Comparison of ENCODE assay signal across 9 mouse cellular contexts in genomic region chr16:31934550-31935010, GRCm38 (mm10). TPM values are rescaled to one million over a fixed set of nuclear protein-coding genes. Genes with fewer than 3 reads are reported as not detected.
DNase-seq lines count a peak whose midpoint lies in the region; ATAC-seq lines count a peak whose summit lies in the region.
"Had no signal": no experiment of that assay in that cellular context is flagged by ENCODE, and none has a peak within 500 bp of the region (broad histone marks: within the 10 kb centered on the region; RNA-seq: fewer than 3 reads in every experiment).

No protein-coding gene starts in this region.

- no peaks in the 10 kb centered on the region for H3K9me3 ChIP-seq in kidney, embryonic 14.5 days (ENCODE audit: control insufficient read depth, low read length)
- H3K9me3 ChIP-seq in embryonic facial prominence, embryonic 13.5 days, result no peaks in the 10 kb centered on the region
- H3K9me3 ChIP-seq in hindbrain, embryonic 15.5 days, result no peaks in the 10 kb centered on the region
- H3K9me3 ChIP-seq in midbrain, embryonic 16.5 days (replicated peaks; ENCODE audit: control insufficient read depth, low read length, poor library complexity, severe bottlenecking), result no peaks in the 10 kb centered on the region
- H3K9me3 ChIP-seq: G1E had no signal

- DNase-seq in kidney, postnatal 25 days, result no peak
- DNase-seq in urinary bladder, postnatal 4 days (ENCODE audit: low spot score in 2 of 2), result no peak
- DNase-seq in gastrocnemius, postnatal 25 days, result no peak
- DNase-seq in kidney, postnatal 36 days, result no peak

- peak overlapping the region; percentile 32 for H3K4me3 ChIP-seq in kidney, embryonic 14.5 days (ENCODE audit: low read length)
- peak overlapping the region; percentile 55 for H3K4me3 ChIP-seq in embryonic facial prominence, embryonic 13.5 days
- H3K4me3 ChIP-seq in hindbrain, embryonic 15.5 days, result peak overlapping the region; percentile 37
- peak overlapping the region; percentile 43 for H3K4me3 ChIP-seq in midbrain, embryonic 16.5 days (ENCODE audit: low read depth, low read length)

- H3K27ac ChIP-seq in kidney, embryonic 14.5 days (ENCODE audit: low read depth, low read length), result no peak overlapping the region
- no peak overlapping the region for H3K27ac ChIP-seq in embryonic facial prominence, embryonic 13.5 days
- H3K27ac ChIP-seq in hindbrain, embryonic 15.5 days (replicated peaks), result peak overlapping the region; percentile 93
- H3K27ac ChIP-seq in midbrain, embryonic 16.5 days (ENCODE audit: low read length), result peak overlapping the region; percentile 97

- H3K27me3 ChIP-seq in kidney, embryonic 14.5 days (ENCODE audit: control insufficient read depth, insufficient read depth, low read length), result peaks cover 34% of the 10 kb centered on the region
- peaks cover 50% of the 10 kb centered on the region for H3K27me3 ChIP-seq in embryonic facial prominence, embryonic 13.5 days
- H3K27me3 ChIP-seq in hindbrain, embryonic 15.5 days, result no peaks in the 10 kb centered on the region
- H3K27me3 ChIP-seq in midbrain, embryonic 16.5 days (ENCODE audit: control insufficient read depth, insufficient read depth, low read depth, low read length), result peaks cover 5% of the 10 kb centered on the region; the same call in 1 of the 2 replicates

- peak overlapping the region; percentile 49 for H3K4me2 ChIP-seq in kidney, embryonic 14.5 days (replicated peaks; ENCODE audit: low read depth, low read length)
- peak overlapping the region; percentile 63 for H3K4me2 ChIP-seq in embryonic facial prominence, embryonic 13.5 days
- H3K4me2 ChIP-seq in hindbrain, embryonic 15.5 days, result peak overlapping the region; percentile 78
- peak overlapping the region; percentile 78 for H3K4me2 ChIP-seq in midbrain, embryonic 16.5 days (ENCODE audit: low read length)

- H3K4me1 ChIP-seq in kidney, embryonic 14.5 days (ENCODE audit: control insufficient read depth, insufficient read depth, low read length), result peaks cover 14% of the 10 kb centered on the region
- peaks cover 28% of the 10 kb centered on the region for H3K4me1 ChIP-seq in embryonic facial prominence, embryonic 13.5 days
- H3K4me1 ChIP-seq in hindbrain, embryonic 15.5 days (replicated peaks), result peaks cover 34% of the 10 kb centered on the region
- peaks cover 22% of the 10 kb centered on the region for H3K4me1 ChIP-seq in midbrain, embryonic 16.5 days (ENCODE audit: control insufficient read depth, insufficient read depth, low read length)

- ATAC-seq in kidney, embryonic 14.5 days (ENCODE audit: low FRiP score, low TSS enrichment), result no peak
- ATAC-seq in embryonic facial prominence, embryonic 13.5 days (ENCODE audit: insufficient number of reproducible peaks, insufficient read depth, low FRiP score, low TSS enrichment, low read depth), result no peak
- ATAC-seq in hindbrain, embryonic 15.5 days (ENCODE audit: low FRiP score, low read depth), result no peak
- no peak for ATAC-seq in midbrain, embryonic 16.5 days

- WGBS in kidney, embryonic 14.5 days, result 19% methylated on average over 13 of the region's 13 CpGs
- 15% methylated on average over 13 of the region's 13 CpGs for WGBS in embryonic facial prominence, embryonic 13.5 days
- 8% methylated on average over 13 of the region's 13 CpGs for WGBS in hindbrain, embryonic 15.5 days
- WGBS in midbrain, embryonic 16.5 days, result 13% methylated on average over 13 of the region's 13 CpGs

- H3K9ac ChIP-seq in kidney, embryonic 14.5 days (ENCODE audit: low read depth, low read length), result no peak overlapping the region
- peak overlapping the region; percentile 54; the same call in 1 of the 2 replicates for H3K9ac ChIP-seq in embryonic facial prominence, embryonic 13.5 days
- H3K9ac ChIP-seq in hindbrain, embryonic 15.5 days, result peak overlapping the region; percentile 47
- H3K9ac ChIP-seq in midbrain, embryonic 16.5 days (ENCODE audit: low read depth, low read length), result peak overlapping the region; percentile 77

- H3K36me3 ChIP-seq in kidney, embryonic 14.5 days (ENCODE audit: control insufficient read depth, insufficient read depth, low read length), result no peaks in the 10 kb centered on the region
- H3K36me3 ChIP-seq in embryonic facial prominence, embryonic 13.5 days, result no peaks in the 10 kb centered on the region
- H3K36me3 ChIP-seq in hindbrain, embryonic 15.5 days, result no peaks in the 10 kb centered on the region
- no peaks in the 10 kb centered on the region for H3K36me3 ChIP-seq in midbrain, embryonic 16.5 days (ENCODE audit: control insufficient read depth, insufficient read depth, low read length)
- H3K36me3 ChIP-seq: G1E had no signal

RNA-seq across cellular contexts. Expression of gene Pigz, which starts 0.9 kb away (rescaled TPM):
- 0.27 and 0.97 TPM in 2 replicates for polyA plus RNA-seq in kidney, embryonic 14.5 days (2014; fragmentation: Nextera tagmentation; extraction: Ambion mirVana)
- 0.39 and 0.96 TPM in 2 replicates for polyA plus RNA-seq in embryonic facial prominence, embryonic 13.5 days (2015; fragmentation: Nextera tagmentation; extraction: Ambion mirVana)
- polyA plus RNA-seq in hindbrain, embryonic 15.5 days (2015; fragmentation: Nextera tagmentation; extraction: Ambion mirVana), result 4.2 and 4.8 TPM in 2 replicates
- polyA plus RNA-seq in midbrain, embryonic 16.5 days (2015; fragmentation: Nextera tagmentation; extraction: Ambion mirVana), result 2.7 and 3.5 TPM in 2 replicates
- 1 to 10 TPM in 1 of 2 experiments, under 1 TPM in 1; 0.87 to 2.3 TPM for total RNA-seq in gastrocnemius, postnatal 25 days (2021)
- polyA plus RNA-seq: G1E had no signal

RNA-seq across cellular contexts. Expression of gene 0610012G03Rik, which starts 13.7 kb away (rescaled TPM):
- 96.4 and 99.1 TPM in 2 replicates for polyA plus RNA-seq in kidney, embryonic 14.5 days (2014; fragmentation: Nextera tagmentation; extraction: Ambion mirVana)
- polyA plus RNA-seq in embryonic facial prominence, embryonic 13.5 days (2015; fragmentation: Nextera tagmentation; extraction: Ambion mirVana), result 89.1 and 94.0 TPM in 2 replicates
- polyA plus RNA-seq in hindbrain, embryonic 15.5 days (2015; fragmentation: Nextera tagmentation; extraction: Ambion mirVana), result 118 and 123 TPM in 2 replicates
- polyA plus RNA-seq in midbrain, embryonic 16.5 days (2015; fragmentation: Nextera tagmentation; extraction: Ambion mirVana), result 114 and 117 TPM in 2 replicates
- total RNA-seq in gastrocnemius, postnatal 25 days (2021), result 10 to 100 TPM; 51.0 to 53.6 TPM

RNA-seq across cellular contexts. Expression of gene Ncbp2, which starts 13.7 kb away (rescaled TPM):
- polyA plus RNA-seq in kidney, embryonic 14.5 days (2014; fragmentation: Nextera tagmentation; extraction: Ambion mirVana), result 117 and 123 TPM in 2 replicates
- polyA plus RNA-seq in embryonic facial prominence, embryonic 13.5 days (2015; fragmentation: Nextera tagmentation; extraction: Ambion mirVana), result 143 and 144 TPM in 2 replicates
- 89.0 and 93.7 TPM in 2 replicates for polyA plus RNA-seq in hindbrain, embryonic 15.5 days (2015; fragmentation: Nextera tagmentation; extraction: Ambion mirVana)
- polyA plus RNA-seq in midbrain, embryonic 16.5 days (2015; fragmentation: Nextera tagmentation; extraction: Ambion mirVana), result 103 and 105 TPM in 2 replicates
- 10 to 100 TPM; 14.5 to 15.3 TPM for total RNA-seq in gastrocnemius, postnatal 25 days (2021)

RNA-seq across cellular contexts. Expression of gene Meltf, which starts 56.0 kb away (rescaled TPM):
- polyA plus RNA-seq in kidney, embryonic 14.5 days (2014; fragmentation: Nextera tagmentation; extraction: Ambion mirVana), result 0.10 TPM in 1 of 2 replicates, not detected in the other
- polyA plus RNA-seq in embryonic facial prominence, embryonic 13.5 days (2015; fragmentation: Nextera tagmentation; extraction: Ambion mirVana), result 1.3 and 3.7 TPM in 2 replicates
- 0.29 and 0.31 TPM in 2 replicates for polyA plus RNA-seq in hindbrain, embryonic 15.5 days (2015; fragmentation: Nextera tagmentation; extraction: Ambion mirVana)
- polyA plus RNA-seq in midbrain, embryonic 16.5 days (2015; fragmentation: Nextera tagmentation; extraction: Ambion mirVana), result 0.07 and 0.28 TPM in 2 replicates
- total RNA-seq in gastrocnemius, postnatal 25 days (2021), result not detected
- polyA plus RNA-seq: G1E had no signal

Comparison
In these comparisons a context has a peak if more than half of its experiments do, and no peak if none do; other contexts are left out.
1. H3K27ac ChIP-seq: peak in hindbrain, embryonic 15.5 days (single experiment) and midbrain, embryonic 16.5 days (single experiment); none in kidney, embryonic 14.5 days (single experiment) and embryonic facial prominence, embryonic 13.5 days (single experiment).
2. Peak in every context shown above with its lines, with median percentiles within 50 percentile points of each other: H3K4me2 ChIP-seq and H3K4me3 ChIP-seq.